Mouse (Mus musculus) MEL (cell line): ENCODE results near the gene Wipf1.

Experiments
- CTCF ChIP-seq, 3 experiments: IDR thresholded peaks in 2 of 3; conservative IDR thresholded peaks in 1 of 3; 2 replicates each; pipeline ENCODE4 v1.5.1; 2011 to 2012; ENCODE audit warnings: low read length in 3 of 3, low read depth in 2 of 3, mild to moderate bottlenecking in 2 of 3, improper control_type of control experiment in 1 of 3, inconsistent platforms in 1 of 3, mixed read lengths in 1 of 3, moderate library complexity in 1 of 3; ENCODE audit not compliant: control insufficient read depth in 1 of 3, insufficient read depth in 1 of 3, poor library complexity in 1 of 3, severe bottlenecking in 1 of 3
- HCFC1 ChIP-seq: IDR thresholded peaks from 2 replicates; pipeline ENCODE4 v1.6.1; 2012; ENCODE audit warnings: low read depth, mild to moderate bottlenecking, inconsistent platforms, low read length, improper control_type of control experiment, moderate library complexity
- SMC3 ChIP-seq: IDR thresholded peaks from 2 replicates; pipeline ENCODE4 v1.6.1; 2011; ENCODE audit warnings: low read depth, low read length, improper control_type of control experiment
- USF1 ChIP-seq: IDR thresholded peaks from 2 replicates; pipeline ENCODE4 v1.6.1; 2014; ENCODE audit warnings: low read depth, mild to moderate bottlenecking, inconsistent platforms, low read length, improper control_type of control experiment, moderate library complexity

- TF ChIP-seq SMC3: no peak
- TF ChIP-seq CTCF (IDR thresholded peaks at IDR 0.05 in 2 of 3, conservative IDR thresholded peaks at IDR 0.05 in 1 of 3; ENCODE audit: control insufficient read depth in 1 of 3, insufficient read depth in 1 of 3, low read depth in 2 of 3, low read length in 3 of 3, poor library complexity in 1 of 3, severe bottlenecking in 1 of 3): no peak
- no peak for TF ChIP-seq HCFC1
- TF ChIP-seq USF1: no peak
Measured at GRCm38 (mm10) chr2:73528516-73529355, 798 bp downstream of the Wipf1 start.
